Mouse (Mus musculus) forebrain, postnatal 0 days (tissue): ENCODE measurements around the gene Aip. TPM values are rescaled to one million over a fixed set of nuclear protein-coding genes. Genes with fewer than 3 reads are reported as not detected.
"Not testable (repeated sequence)": the region's sequence is repeated elsewhere in the genome, so short reads cannot be mapped to it uniquely, and the experiment has no call there.

ENCODE experiments used
- ATAC-seq: fragments of 200-750 bp; cut with Nextera tagmentation; 2 replicates; pipeline ENCODE4 v1.8.0; 2017; ENCODE audit warnings: mild to moderate bottlenecking, moderate library complexity
- DNase-seq: peaks from one replicate; pipeline ENCODE4 v3.0.0-alpha.2; 2015
- H3K27ac ChIP-seq: fragments of 300-500 bp; sonication (generic); 2 replicates; pipeline ENCODE4 v1.5.1; 2014; ENCODE audit warnings: low read depth, mild to moderate bottlenecking, antibody characterized with exemption, low read length, moderate library complexity, mixed read lengths
- H3K27me3 ChIP-seq: fragments of 300-500 bp; sonication (generic); 2 replicates; pipeline ENCODE4 v1.6.1; 2014; ENCODE audit warnings: mild to moderate bottlenecking, low read length, mixed read lengths; ENCODE audit not compliant: insufficient read depth
- H3K36me3 ChIP-seq: fragments of 300-500 bp; sonication (generic); 2 replicates; pipeline ENCODE4 v1.6.1; 2014; ENCODE audit warnings: mild to moderate bottlenecking, moderate library complexity; ENCODE audit not compliant: insufficient read depth
- H3K4me1 ChIP-seq: fragments of 300-500 bp; sonication (generic); 2 replicates; pipeline ENCODE4 v1.6.1; 2014; ENCODE audit warnings: antibody characterized with exemption; ENCODE audit not compliant: insufficient read depth
- H3K4me2 ChIP-seq: fragments of 300-500 bp; sonication (generic); 2 replicates; pipeline ENCODE4 v1.6.1; 2014; ENCODE audit warnings: low read depth, mild to moderate bottlenecking, moderate library complexity
- H3K4me3 ChIP-seq: fragments of 300-500 bp; sonication (generic); 2 replicates; pipeline ENCODE4 v1.5.1; 2014; ENCODE audit warnings: low read depth, low read length, mixed read lengths
- H3K9ac ChIP-seq: fragments of 300-500 bp; sonication (generic); 2 replicates; pipeline ENCODE4 v1.6.1; 2014; ENCODE audit warnings: mild to moderate bottlenecking
- H3K9me3 ChIP-seq: fragments of 300-500 bp; sonication (generic); 2 replicates; pipeline ENCODE4 v1.6.1; 2016; ENCODE audit warnings: low read length
- CTCF ChIP-seq: sonication (generic); IDR thresholded peaks from 2 replicates; pipeline ENCODE4 v1.5.1; 2016; ENCODE audit warnings: antibody characterized with exemption, control low read depth, low read depth
- WGBS: fragments of 180-500 bp; shearing (Covaris S2); extraction: QIAGEN DNeasy Blood & Tissue Kit; methylation state at CpG from one replicate; pipeline ENCODE4 v1.1.7; 2014; 5-methylcytosine and 5-hydroxymethylcytosine counted together
- polyA plus RNA-seq: library from polyadenylated mRNA; unstranded; fragments of >200 nt; fragmentation: Nextera tagmentation; extraction: Ambion mirVana; gene quantifications from 2 replicates; pipeline ENCODE4 v1.2.1, GENCODE M21; 2015
- total RNA-seq: library from RNA; depleted of rRNA; stranded (reverse); fragments of >200 nt; gene quantifications from 2 replicates; pipeline ENCODE4 v1.2.3, GENCODE M21; 2014; rRNA removed

Aip gene
- total and polyA plus RNA-seq, 2 experiments from 2014 or later = 25.8 to 86.2 TPM

- no peak overlapping the region for H3K4me2 ChIP-seq
- no peak for TF ChIP-seq CTCF
- DNase-seq = no peak
- no peak overlapping the region for H3K27ac ChIP-seq
- H3K36me3 ChIP-seq = no peaks in the 10 kb centered on the region
- no peak overlapping the region for H3K9ac ChIP-seq
- no peaks in the 10 kb centered on the region for H3K9me3 ChIP-seq
- no peaks in the 10 kb centered on the region for H3K4me1 ChIP-seq
- no peak for ATAC-seq
- H3K27me3 ChIP-seq = no peaks in the 10 kb centered on the region
- no peak overlapping the region for H3K4me3 ChIP-seq
- 91% methylated on average over 6 of the region's 6 CpGs for WGBS
Measured at GRCm38 (mm10) chr19:4071406-4071805, 54.3 kb downstream of the Aip start.

GRCm38 (mm10) chr19:4070756-4071155 is 54.9 kb downstream of the Aip start:
- Histone ChIP-seq H3K9me3 (no peaks in the 10 kb centered on the region), H3K27me3 (no peaks in the 10 kb centered on the region), H3K4me2 (no peak overlapping the region), H3K4me3 (no peak overlapping the region), H3K27ac (no peak overlapping the region), H3K4me1 (no peaks in the 10 kb centered on the region), H3K9ac (no peak overlapping the region), H3K36me3 (no peaks in the 10 kb centered on the region)
- 80% methylated on average over 8 of the region's 8 CpGs for WGBS
- ATAC-seq (no peak), DNase-seq (no peak)
- TF ChIP-seq CTCF = no peak

- Histone ChIP-seq H3K9me3 (no peaks in the 10 kb centered on the region), H3K27me3 (no peaks in the 10 kb centered on the region), H3K27ac (no peak overlapping the region), H3K9ac (no peak overlapping the region), H3K36me3 (no peaks in the 10 kb centered on the region), H3K4me3 (no peak overlapping the region), H3K4me1 (no peaks in the 10 kb centered on the region), H3K4me2 (no peak overlapping the region)
- DNase-seq (no peak), ATAC-seq (no peak)
- WGBS = 79% methylated on average over 15 of the region's 15 CpGs
- no peak for TF ChIP-seq CTCF
Measured at GRCm38 (mm10) chr19:4070311-4070710, 55.3 kb downstream of the Aip start.

GRCm38 (mm10) chr19:4068717-4069410 is 56.8 kb downstream of the Aip start:
- Histone ChIP-seq H3K27ac (no peak overlapping the region), H3K4me2 (no peak overlapping the region), H3K9me3 (no peaks in the 10 kb centered on the region), H3K27me3 (no peaks in the 10 kb centered on the region), H3K9ac (no peak overlapping the region), H3K4me3 (no peak overlapping the region), H3K36me3 (no peaks in the 10 kb centered on the region), H3K4me1 (no peaks in the 10 kb centered on the region)
- no peak for ATAC-seq
- no peak for TF ChIP-seq CTCF
- DNase-seq = no peak
- WGBS = 60% methylated on average over 15 of the region's 15 CpGs

- not testable (repeated sequence) for H3K4me3 ChIP-seq, DNase-seq, ATAC-seq, H3K4me1 ChIP-seq, H3K4me2 ChIP-seq, H3K9me3 ChIP-seq, H3K36me3 ChIP-seq, H3K27ac ChIP-seq, H3K9ac ChIP-seq, H3K27me3 ChIP-seq
- 91% methylated on average over 2 of the region's 2 CpGs for WGBS
Measured at GRCm38 (mm10) chr19:4068242-4068641, 57.4 kb downstream of the Aip start.

DNA sequence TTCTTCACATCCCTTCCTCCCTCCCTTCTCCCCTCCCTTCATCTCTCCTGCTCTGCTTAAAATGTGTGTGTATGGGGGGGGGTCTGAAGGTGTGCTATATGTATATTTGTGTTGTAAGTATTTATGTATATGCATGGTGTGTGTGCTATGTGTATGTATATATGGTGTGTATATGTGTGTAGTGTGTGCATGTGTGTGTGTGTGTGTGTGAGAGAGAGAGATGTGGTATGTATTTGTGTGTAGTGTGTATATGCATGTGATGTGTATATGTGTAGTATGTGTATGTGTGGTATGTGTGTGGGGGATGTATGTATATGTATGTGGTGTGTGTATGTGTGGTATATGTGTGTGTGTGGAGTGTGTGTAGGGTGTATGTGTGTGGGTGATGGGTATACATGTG is 58.8 kb downstream of the Aip start:
- ATAC-seq = no peak
- Histone ChIP-seq H3K36me3 (no peaks in the 10 kb centered on the region), H3K4me1 (no peaks in the 10 kb centered on the region), H3K9me3 (no peaks in the 10 kb centered on the region), H3K4me3 (no peak overlapping the region), H3K9ac (no peak overlapping the region), H3K27ac (no peak overlapping the region), H3K27me3 (no peaks in the 10 kb centered on the region), H3K4me2 (no peak overlapping the region)
- TF ChIP-seq CTCF = no peak
- no peak for DNase-seq

- Histone ChIP-seq H3K27ac (no peak overlapping the region), H3K9ac (no peak overlapping the region), H3K4me2 (no peak overlapping the region), H3K4me3 (no peak overlapping the region), H3K36me3 (no peaks in the 10 kb centered on the region), H3K27me3 (no peaks in the 10 kb centered on the region), H3K9me3 (no peaks in the 10 kb centered on the region), H3K4me1 (no peaks in the 10 kb centered on the region)
- DNase-seq (no peak), ATAC-seq (no peak)
- WGBS = 84% methylated on average over 6 of the region's 6 CpGs
- no peak for TF ChIP-seq CTCF
Measured at GRCm38 (mm10) chr19:4066280-4066679, 59.4 kb downstream of the Aip start.

DNA sequence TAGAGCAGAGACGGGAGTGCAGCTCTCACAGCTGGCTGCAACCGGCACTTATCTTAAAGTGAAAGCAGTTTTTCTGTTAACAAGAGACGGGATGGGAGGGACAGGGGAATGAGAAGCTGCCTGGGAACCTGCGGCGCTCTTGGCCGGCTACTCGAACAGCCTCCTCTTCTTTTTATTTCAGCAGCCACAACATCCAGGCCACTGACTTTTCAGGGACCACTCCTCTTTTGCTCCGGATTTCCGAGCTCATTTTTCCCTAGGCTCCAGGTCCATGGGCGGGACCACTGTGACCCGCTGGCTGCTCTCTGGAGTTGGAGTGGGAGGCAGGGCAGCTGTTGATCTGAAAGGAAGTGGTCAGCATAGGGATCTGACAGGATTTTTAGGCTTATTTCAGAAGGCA is 61.2 kb downstream of the Aip start:
- not testable (repeated sequence) for H3K27ac ChIP-seq, H3K27me3 ChIP-seq, DNase-seq, H3K9ac ChIP-seq, H3K4me3 ChIP-seq, H3K36me3 ChIP-seq, H3K4me2 ChIP-seq, H3K4me1 ChIP-seq, ATAC-seq, H3K9me3 ChIP-seq
- no CpG with 5 or more reads among the region's 11 CpGs for WGBS

Other genes with a start within 250 kb of the Aip start
Only the 30 nearest of the 33 such genes appear.
- 8.6 and 10.8 TPM in 2 replicates for gene Unc93b1, start 190.7 kb downstream of the Aip start, total RNA-seq
- gene Unc93b1, start 190.7 kb downstream of the Aip start, polyA plus RNA-seq = 10.6 and 13.2 TPM in 2 replicates
- gene Aldh3b3, start 167.2 kb downstream of the Aip start, total RNA-seq = not detected in 2 replicates
- gene Aldh3b3, start 167.2 kb downstream of the Aip start, polyA plus RNA-seq = not detected in 2 replicates
- 1.5 and 2.7 TPM in 2 replicates for gene Aldh3b2, start 153.5 kb downstream of the Aip start, total RNA-seq
- 1.8 and 1.9 TPM in 2 replicates for gene Aldh3b2, start 153.5 kb downstream of the Aip start, polyA plus RNA-seq
- gene Acy3, start 139.3 kb downstream of the Aip start, total RNA-seq = 2.2 and 2.5 TPM in 2 replicates
- gene Acy3, start 139.3 kb downstream of the Aip start, polyA plus RNA-seq = 2.2 and 2.8 TPM in 2 replicates
- gene Tbx10, start 133.1 kb downstream of the Aip start, total RNA-seq = not detected in 2 replicates
- not detected in 2 replicates for gene Tbx10, start 133.1 kb downstream of the Aip start, polyA plus RNA-seq
- gene Nudt8, start 125.3 kb downstream of the Aip start, total RNA-seq = 26.7 and 30.8 TPM in 2 replicates
- gene Nudt8, start 125.3 kb downstream of the Aip start, polyA plus RNA-seq = 36.3 and 40.4 TPM in 2 replicates
- 7.8 and 8.5 TPM in 2 replicates for gene Gm49405, start 125.2 kb downstream of the Aip start, total RNA-seq
- 2.1 and 2.6 TPM in 2 replicates for gene Gm49405, start 125.2 kb downstream of the Aip start, polyA plus RNA-seq
- 16.0 and 17.8 TPM in 2 replicates for gene Doc2g, start 122.5 kb downstream of the Aip start, total RNA-seq
- 5.7 and 6.3 TPM in 2 replicates for gene Doc2g, start 122.5 kb downstream of the Aip start, polyA plus RNA-seq
- gene Ndufv1, start 113.1 kb downstream of the Aip start, total RNA-seq = 250 and 281 TPM in 2 replicates
- gene Ndufv1, start 113.1 kb downstream of the Aip start, polyA plus RNA-seq = 268 TPM in 2 replicates
- gene Gstp1, start 87.9 kb downstream of the Aip start, total RNA-seq = 245 and 296 TPM in 2 replicates
- gene Gstp1, start 87.9 kb downstream of the Aip start, polyA plus RNA-seq = 619 and 642 TPM in 2 replicates
- gene Gstp2, start 79.8 kb downstream of the Aip start, total RNA-seq = 2.7 TPM in 1 of 2 replicates, not detected in the other
- gene Gstp2, start 79.8 kb downstream of the Aip start, polyA plus RNA-seq = 0.54 and 2.5 TPM in 2 replicates
- gene Gstp3, start 66.3 kb downstream of the Aip start, total RNA-seq = not detected in 2 replicates
- gene Gstp3, start 66.3 kb downstream of the Aip start, polyA plus RNA-seq = not detected in 2 replicates
- gene Cabp2, start 44.3 kb downstream of the Aip start, total RNA-seq = not detected in 2 replicates
- not detected in 2 replicates for gene Cabp2, start 44.3 kb downstream of the Aip start, polyA plus RNA-seq
- gene Cdk2ap2, start 28.7 kb downstream of the Aip start, total RNA-seq = 34.4 and 35.4 TPM in 2 replicates
- gene Cdk2ap2, start 28.7 kb downstream of the Aip start, polyA plus RNA-seq = 59.9 and 65.4 TPM in 2 replicates
- 108 and 127 TPM in 2 replicates for gene Pitpnm1, start 25.9 kb downstream of the Aip start, total RNA-seq
- 68.8 and 82.9 TPM in 2 replicates for gene Pitpnm1, start 25.9 kb downstream of the Aip start, polyA plus RNA-seq
- 0.19 and 0.23 TPM in 2 replicates for gene Gpr152, start 13.9 kb upstream of the Aip start, total RNA-seq
- not detected in 2 replicates for gene Gpr152, start 13.9 kb upstream of the Aip start, polyA plus RNA-seq
- not detected in 2 replicates for gene Cabp4, start 18.2 kb upstream of the Aip start, total RNA-seq
- gene Cabp4, start 18.2 kb upstream of the Aip start, polyA plus RNA-seq = 0.06 and 0.08 TPM in 2 replicates
- gene Coro1b, start 22.8 kb upstream of the Aip start, total RNA-seq = 128 and 182 TPM in 2 replicates
- gene Coro1b, start 22.8 kb upstream of the Aip start, polyA plus RNA-seq = 106 and 112 TPM in 2 replicates
- gene Ptprcap, start 27.7 kb upstream of the Aip start, total RNA-seq = 0.77 and 1.2 TPM in 2 replicates
- 0.48 and 0.59 TPM in 2 replicates for gene Ptprcap, start 27.7 kb upstream of the Aip start, polyA plus RNA-seq
- 23.5 and 33.5 TPM in 2 replicates for gene Rps6kb2, start 37.5 kb upstream of the Aip start, total RNA-seq
- gene Rps6kb2, start 37.5 kb upstream of the Aip start, polyA plus RNA-seq = 51.9 and 55.5 TPM in 2 replicates
- 4.1 and 4.4 TPM in 2 replicates for gene Carns1, start 49.6 kb upstream of the Aip start, total RNA-seq
- gene Carns1, start 49.6 kb upstream of the Aip start, polyA plus RNA-seq = 3.1 and 4.7 TPM in 2 replicates
- gene Tbc1d10c, start 65.4 kb upstream of the Aip start, total RNA-seq = 1.5 and 2.9 TPM in 2 replicates
- 1.3 and 1.5 TPM in 2 replicates for gene Tbc1d10c, start 65.4 kb upstream of the Aip start, polyA plus RNA-seq
- gene Ppp1ca, start 66.2 kb upstream of the Aip start, total RNA-seq = 480 and 509 TPM in 2 replicates
- gene Ppp1ca, start 66.2 kb upstream of the Aip start, polyA plus RNA-seq = 551 and 589 TPM in 2 replicates
- 11.8 and 16.4 TPM in 2 replicates for gene Rad9a, start 75.8 kb upstream of the Aip start, total RNA-seq
- 15.9 and 16.5 TPM in 2 replicates for gene Rad9a, start 75.8 kb upstream of the Aip start, polyA plus RNA-seq
- gene Clcf1, start 88.4 kb upstream of the Aip start, total RNA-seq = 0.38 and 1.2 TPM in 2 replicates
- 0.29 and 0.41 TPM in 2 replicates for gene Clcf1, start 88.4 kb upstream of the Aip start, polyA plus RNA-seq
- not detected in 2 replicates for gene AC109138.7, start 88.5 kb upstream of the Aip start, total RNA-seq
- gene AC109138.7, start 88.5 kb upstream of the Aip start, polyA plus RNA-seq = not detected in 2 replicates
- gene Pold4, start 106.0 kb upstream of the Aip start, total RNA-seq = 18.8 and 21.2 TPM in 2 replicates
- 21.8 and 23.4 TPM in 2 replicates for gene Pold4, start 106.0 kb upstream of the Aip start, polyA plus RNA-seq
- 35.9 and 41.5 TPM in 2 replicates for gene Ssh3, start 143.3 kb upstream of the Aip start, total RNA-seq
- gene Ssh3, start 143.3 kb upstream of the Aip start, polyA plus RNA-seq = 6.4 and 9.1 TPM in 2 replicates
- 76.6 and 87.3 TPM in 2 replicates for gene Ankrd13d, start 157.3 kb upstream of the Aip start, total RNA-seq
- gene Ankrd13d, start 157.3 kb upstream of the Aip start, polyA plus RNA-seq = 48.7 and 55.2 TPM in 2 replicates
- gene Grk2, start 180.4 kb upstream of the Aip start, total RNA-seq = 129 and 136 TPM in 2 replicates
- gene Grk2, start 180.4 kb upstream of the Aip start, polyA plus RNA-seq = 23.6 and 24.6 TPM in 2 replicates